Mouse (Mus musculus): ENCODE results near the gene Pard3.

The Pard3 gene

GRCm38 (mm10) chr8:127230233-127230595, 166.5 kb downstream of the Pard3 start:
- no peak for DNase-seq (ENCODE audit: inconsistent ontology term)

GRCm38 (mm10) chr8:127243351-127243750, 179.7 kb downstream of the Pard3 start:
- no peak for DNase-seq (ENCODE audit: inconsistent ontology term)

- no peak for DNase-seq (ENCODE audit: inconsistent ontology term)
Measured at GRCm38 (mm10) chr8:127243841-127244240, 180.1 kb downstream of the Pard3 start.

GRCm38 (mm10) chr8:127250746-127251145, 187.1 kb downstream of the Pard3 start:
- peak; percentile 30 for DNase-seq (ENCODE audit: inconsistent ontology term)

GRCm38 (mm10) chr8:127251476-127251875, 187.8 kb downstream of the Pard3 start:
- DNase-seq (ENCODE audit: inconsistent ontology term): no peak

- no peak for DNase-seq (ENCODE audit: inconsistent ontology term)
Measured at GRCm38 (mm10) chr8:127251985-127252384, 188.3 kb downstream of the Pard3 start.

- DNase-seq (ENCODE audit: inconsistent ontology term): no peak
Measured at GRCm38 (mm10) chr8:127254625-127255024, 190.9 kb downstream of the Pard3 start.

GRCm38 (mm10) chr8:127257086-127257485, 193.4 kb downstream of the Pard3 start:
- peak; percentile 39 for DNase-seq (ENCODE audit: inconsistent ontology term)

GRCm38 (mm10) chr8:127261051-127261450, 197.4 kb downstream of the Pard3 start:
- no peak for DNase-seq (ENCODE audit: inconsistent ontology term)

- no peak for DNase-seq (ENCODE audit: inconsistent ontology term)
Measured at GRCm38 (mm10) chr8:127262026-127262425, 198.3 kb downstream of the Pard3 start.

GRCm38 (mm10) chr8:127262436-127262835, 198.7 kb downstream of the Pard3 start:
- no peak for DNase-seq (ENCODE audit: inconsistent ontology term)

- DNase-seq (ENCODE audit: inconsistent ontology term): no peak
Measured at GRCm38 (mm10) chr8:127262926-127263325, 199.2 kb downstream of the Pard3 start.

- no peak for DNase-seq (ENCODE audit: inconsistent ontology term)
Measured at GRCm38 (mm10) chr8:127263457-127263856, 199.8 kb downstream of the Pard3 start.

- no peak for DNase-seq (ENCODE audit: inconsistent ontology term)
Measured at GRCm38 (mm10) chr8:127264691-127265470, 201.2 kb downstream of the Pard3 start.

- DNase-seq (ENCODE audit: inconsistent ontology term): no peak
Measured at GRCm38 (mm10) chr8:127266777-127267176, 203.1 kb downstream of the Pard3 start.

- peak; percentile 12 for DNase-seq (ENCODE audit: inconsistent ontology term)
Measured at GRCm38 (mm10) chr8:127268239-127269024, 204.7 kb downstream of the Pard3 start.

GRCm38 (mm10) chr8:127269082-127269747, 205.5 kb downstream of the Pard3 start:
- DNase-seq (ENCODE audit: inconsistent ontology term): no peak

- DNase-seq (ENCODE audit: inconsistent ontology term): no peak
Measured at GRCm38 (mm10) chr8:127271186-127271585, 207.5 kb downstream of the Pard3 start.

GRCm38 (mm10) chr8:127280299-127280974, 216.7 kb downstream of the Pard3 start:
- DNase-seq (ENCODE audit: inconsistent ontology term): no peak

- no peak for DNase-seq (ENCODE audit: inconsistent ontology term)
Measured at GRCm38 (mm10) chr8:127281035-127281434, 217.3 kb downstream of the Pard3 start.

GRCm38 (mm10) chr8:127284462-127285216, 220.9 kb downstream of the Pard3 start:
- DNase-seq (ENCODE audit: inconsistent ontology term): no peak
